Mouse (Mus musculus): ENCODE results near the gene Gamt.

GRCm38 (mm10) chr10:80254331-80255297, 6.2 kb downstream of the Gamt start:
- no peak for TF ChIP-seq CTCF (IDR thresholded peaks at IDR 0.05; ENCODE audit: low read depth, low read length)
- TF ChIP-seq POLR2A (IDR thresholded peaks at IDR 0.05; ENCODE audit: extremely low read depth, insufficient read depth, low read length): peak; percentile 30; the same call in 1 of the 2 replicates

Measured in liver, adult 2 months (tissue).